Mouse (Mus musculus) ovary, postnatal 10 days (tissue): ENCODE data around the gene Ccdc65.
A peak's percentile ranks its signal among the peaks of the same experiment; 100 is the strongest.

Source experiments
- DNase-seq: peaks from one replicate; pipeline ENCODE4 v3.0.0; 2022; ENCODE audit warnings: low spot score

Ccdc65 gene

DNA sequence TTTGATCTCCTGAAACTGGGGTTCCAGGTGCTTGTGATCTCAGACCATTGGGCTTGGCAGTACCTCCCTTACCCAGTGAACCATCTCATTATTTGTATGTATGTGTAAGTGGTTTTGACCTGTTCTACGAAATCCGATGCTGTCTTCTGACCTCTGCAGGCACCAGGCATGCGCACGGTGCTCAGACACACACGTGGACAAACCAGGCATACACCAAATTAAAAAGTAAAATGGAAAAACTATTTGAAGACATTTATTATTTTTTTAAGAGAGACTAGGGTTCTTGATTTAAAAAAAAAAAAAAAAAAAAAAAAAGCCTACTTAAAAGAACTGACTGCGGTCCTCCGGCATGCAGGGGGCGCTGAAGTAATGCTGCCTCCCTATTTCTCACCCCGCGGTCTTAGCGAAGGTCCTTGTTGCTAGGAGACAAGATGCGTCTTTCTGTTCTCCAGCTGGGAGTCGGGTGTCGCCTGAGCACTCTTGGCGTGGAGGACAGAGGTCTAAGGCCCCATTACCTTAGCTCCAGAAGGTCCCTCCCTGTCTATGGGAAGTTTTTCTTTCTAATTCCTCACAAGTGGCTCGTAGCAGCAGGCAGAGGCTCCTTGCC is at the start of gene Ccdc65:
Ccdc65 (plus strand) TSS at position 442 of the 607 bp plus-strand sequence.
- DNase-seq, result peak; percentile 60

DNA sequence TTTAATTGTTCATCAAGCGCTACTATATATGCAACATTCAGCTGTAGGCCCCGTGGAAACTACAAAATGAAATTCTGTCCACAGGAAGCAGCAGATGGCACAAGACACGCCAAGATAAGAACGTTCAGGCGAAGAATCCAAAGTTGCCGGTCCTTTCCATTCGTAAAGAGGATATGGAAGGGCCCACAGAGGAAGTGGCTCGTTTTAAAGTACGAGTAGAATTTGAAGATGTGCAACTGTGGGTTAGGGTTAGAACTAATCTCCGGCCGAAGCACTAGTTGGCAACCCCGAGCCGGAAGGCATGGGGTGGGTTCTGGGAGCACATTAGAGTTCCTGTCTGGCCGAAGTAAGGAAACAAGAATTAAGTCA is 45.8 kb upstream of the Ccdc65 start:
- no peak for DNase-seq

DNA sequence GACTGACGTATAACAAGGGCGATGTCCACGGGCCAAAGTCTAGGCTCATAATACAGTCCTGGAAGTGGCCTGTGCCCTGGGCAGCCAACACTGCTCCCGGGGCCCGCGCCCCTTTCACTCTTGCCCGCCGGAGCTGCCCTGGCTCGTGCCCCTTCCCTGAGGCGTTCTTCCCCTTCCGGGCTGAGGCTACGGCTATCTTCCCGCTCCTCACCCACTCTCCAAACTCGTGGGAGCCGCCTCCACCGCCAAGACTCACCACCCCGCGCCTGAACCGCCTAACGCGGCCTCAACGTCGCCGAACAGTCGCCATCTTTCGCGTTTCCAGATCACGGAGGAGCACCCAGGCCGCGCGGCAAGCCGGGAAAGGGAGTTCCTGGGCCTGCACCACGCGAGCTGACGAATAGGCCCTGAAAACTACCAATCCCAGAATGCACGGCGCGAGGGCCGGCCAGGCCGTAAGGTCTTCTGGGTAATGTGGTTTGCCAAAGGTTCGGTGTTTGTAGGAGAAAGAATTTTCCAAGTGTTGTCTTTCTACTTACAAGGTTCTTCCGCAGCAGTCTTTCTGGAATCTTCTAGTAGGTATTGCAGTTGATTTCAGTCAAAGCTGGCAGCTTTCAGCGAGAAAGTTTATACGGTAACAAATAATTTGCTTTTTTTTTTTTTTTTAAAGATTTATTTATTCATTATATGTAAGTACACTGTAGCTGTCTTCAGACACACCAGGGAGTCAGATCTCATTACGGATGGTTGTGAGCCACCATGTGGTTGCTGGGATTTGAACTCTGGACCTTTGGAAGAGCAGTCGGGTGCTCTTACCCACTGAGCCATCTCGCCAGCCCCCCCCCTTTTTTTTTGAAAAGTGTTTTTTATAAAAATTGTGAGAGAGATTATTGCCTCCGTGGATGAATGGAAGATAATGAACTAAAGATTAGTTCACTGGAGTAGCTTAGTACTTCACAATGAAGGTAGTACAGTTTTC is 45.2 kb upstream of the Ccdc65 start, which contains the start of gene Ddx23:
Ddx23 (minus strand) TSS at position 328 of the 979 bp plus-strand sequence.
- peak; percentile 77 for DNase-seq

DNA sequence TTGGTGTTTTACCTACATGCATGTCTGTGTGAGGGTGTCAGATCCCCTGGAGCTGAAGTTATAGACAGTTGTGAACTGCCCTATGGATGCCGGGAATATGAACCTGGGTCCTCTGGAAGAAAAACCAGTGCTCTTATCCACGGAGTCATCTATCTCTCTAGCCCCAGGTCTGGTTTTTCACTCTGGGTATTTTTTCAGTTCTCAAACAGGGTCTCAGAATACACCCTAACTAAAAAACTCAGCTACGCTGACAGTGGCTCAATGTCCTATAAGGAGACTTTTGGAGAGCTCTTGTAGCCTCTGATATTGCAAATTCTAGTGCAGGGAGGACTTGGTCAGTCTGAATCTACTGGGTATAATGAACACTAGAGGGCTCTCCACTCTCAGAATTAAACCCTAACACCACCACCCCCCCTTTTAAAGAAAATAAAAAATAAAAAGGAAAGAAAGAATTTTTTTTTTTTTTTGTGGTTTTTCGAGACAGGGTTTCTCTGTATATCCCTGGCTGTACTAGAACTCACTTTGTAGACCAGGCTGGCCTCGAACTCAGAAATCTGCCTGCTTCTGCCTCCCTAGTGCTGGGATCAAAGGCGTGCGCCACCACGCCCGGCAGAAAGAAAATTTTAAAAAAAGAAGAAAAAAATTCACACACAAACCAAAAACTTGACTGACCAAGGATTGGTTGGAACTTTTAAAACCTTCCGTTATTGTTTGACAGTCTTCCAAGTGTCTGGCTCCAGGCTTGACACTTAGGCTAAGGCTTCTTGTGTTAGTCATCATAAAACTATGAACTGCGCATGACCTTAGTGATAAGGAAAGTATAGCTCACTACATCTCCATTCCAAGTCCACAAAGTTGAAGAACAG is 43.7 kb upstream of the Ccdc65 start:
- no peak for DNase-seq

- no peak for DNase-seq
Measured at GRCm38 (mm10) chr15:98672592-98672991, 35.4 kb upstream of the Ccdc65 start.

DNA sequence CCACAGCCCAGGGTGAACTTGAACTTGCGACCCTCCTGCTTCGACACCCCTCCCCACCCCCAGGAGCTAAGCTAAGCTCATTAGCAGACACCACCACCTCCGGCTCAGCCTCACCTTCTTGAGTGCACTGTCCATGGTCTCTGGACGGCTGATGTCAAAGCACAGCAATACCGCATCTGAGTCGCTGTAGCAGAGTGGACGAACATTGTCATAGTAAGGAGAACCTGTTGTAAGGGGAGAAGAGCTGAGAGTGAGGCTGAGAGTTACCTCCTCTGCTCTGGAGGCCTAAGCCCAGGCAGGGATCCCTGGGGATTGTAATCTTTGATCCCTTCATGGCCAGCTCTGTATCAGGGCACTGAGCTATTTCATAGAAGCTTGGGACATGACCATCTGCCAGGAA is 34.3 kb upstream of the Ccdc65 start:
- DNase-seq, result no peak

- DNase-seq, result no peak
Measured at GRCm38 (mm10) chr15:98674284-98674993, 33.6 kb upstream of the Ccdc65 start.

DNA sequence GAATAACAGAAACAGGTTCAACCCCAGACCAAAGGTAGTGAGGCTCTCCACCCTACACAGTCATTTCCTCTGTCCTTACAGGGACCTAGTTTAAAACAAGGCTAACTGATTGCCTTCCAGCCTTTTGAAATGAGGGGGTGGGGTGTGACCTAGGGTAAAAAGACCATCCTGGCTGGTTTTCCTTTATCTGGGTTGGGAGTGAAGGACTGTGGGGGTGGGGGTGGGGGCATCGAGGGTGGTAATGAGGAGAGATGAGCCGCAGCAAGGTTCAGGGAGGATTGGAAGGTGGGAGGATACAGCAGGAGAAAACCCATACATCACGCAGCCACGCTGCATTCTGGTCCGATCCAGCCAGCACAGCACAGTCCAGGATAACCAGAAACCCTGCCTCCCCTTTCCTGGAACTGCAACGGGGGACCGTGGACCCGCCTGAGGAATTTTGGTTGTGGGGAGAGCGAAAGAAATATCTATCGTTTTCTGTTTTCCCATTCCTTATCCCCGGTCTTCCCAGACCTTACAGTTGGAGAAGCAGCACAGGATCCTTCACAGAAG is 32.9 kb upstream of the Ccdc65 start:
- DNase-seq, result no peak

- DNase-seq, result no peak
Measured at GRCm38 (mm10) chr15:98675634-98676250, 32.3 kb upstream of the Ccdc65 start.

GRCm38 (mm10) chr15:98676471-98676870 is 31.5 kb upstream of the Ccdc65 start:
- no peak for DNase-seq

DNA sequence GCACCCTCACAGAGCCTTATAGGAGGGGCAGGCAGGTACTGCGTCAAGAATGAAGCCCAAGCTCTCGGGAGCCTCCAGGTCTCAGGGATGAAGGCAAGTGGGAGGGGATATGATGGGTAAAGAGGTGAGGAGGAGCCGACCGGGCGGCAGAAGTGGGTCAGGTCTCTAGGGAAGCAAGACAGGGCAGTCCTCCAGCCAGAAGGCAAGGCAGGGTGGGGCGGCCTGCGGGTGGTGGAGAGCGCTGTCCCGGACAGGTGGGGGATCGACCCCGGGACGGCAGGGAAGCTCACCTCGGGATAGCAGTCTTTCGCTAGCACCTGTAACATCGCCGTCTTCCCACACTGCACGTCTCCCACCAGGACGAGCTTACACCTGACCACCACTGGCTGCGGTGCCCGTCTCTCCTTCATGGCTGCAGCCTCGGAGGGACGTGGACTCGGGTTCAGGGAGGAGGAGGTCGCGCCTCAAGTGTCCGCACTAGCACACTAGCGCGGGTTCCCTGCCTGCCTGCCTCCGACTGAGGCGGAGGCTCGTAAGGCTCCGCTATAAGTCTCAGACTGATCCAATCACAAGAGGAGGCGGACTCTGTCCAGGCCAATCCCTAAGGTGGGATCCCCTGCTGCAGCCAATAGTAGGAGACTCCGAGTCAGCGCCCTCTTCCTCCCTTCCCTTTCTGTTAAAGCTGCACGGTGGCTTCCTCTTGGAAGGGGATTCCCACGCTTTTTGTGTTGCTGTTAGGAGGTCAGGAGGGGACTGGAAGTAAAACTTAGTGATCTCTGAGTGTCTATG is 30.9 kb upstream of the Ccdc65 start, which contains the start of gene Rnd1:
Rnd1 (minus strand) TSS at position 522 of the 789 bp plus-strand sequence.
- DNase-seq, result peak; percentile 55

DNA sequence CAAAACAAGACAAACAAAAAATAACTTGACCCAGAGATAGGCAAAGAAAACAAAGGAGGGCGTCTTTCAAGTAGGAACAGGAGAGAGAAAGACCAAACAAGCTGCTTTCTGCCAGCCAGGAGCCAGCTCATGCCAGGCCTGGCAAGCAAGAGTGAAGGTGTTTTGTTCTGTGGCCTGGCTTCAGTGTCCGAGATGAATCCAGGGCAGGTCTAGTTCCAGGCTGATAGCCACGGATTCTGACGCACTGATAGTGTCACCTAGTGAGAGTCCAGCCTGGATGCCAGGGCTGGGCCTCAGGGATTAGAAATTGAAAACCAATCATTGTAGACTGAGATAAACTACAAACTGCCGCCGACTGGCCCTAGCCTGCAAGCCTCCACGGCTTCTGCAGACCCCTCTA is 30.0 kb upstream of the Ccdc65 start:
- no peak for DNase-seq

DNA sequence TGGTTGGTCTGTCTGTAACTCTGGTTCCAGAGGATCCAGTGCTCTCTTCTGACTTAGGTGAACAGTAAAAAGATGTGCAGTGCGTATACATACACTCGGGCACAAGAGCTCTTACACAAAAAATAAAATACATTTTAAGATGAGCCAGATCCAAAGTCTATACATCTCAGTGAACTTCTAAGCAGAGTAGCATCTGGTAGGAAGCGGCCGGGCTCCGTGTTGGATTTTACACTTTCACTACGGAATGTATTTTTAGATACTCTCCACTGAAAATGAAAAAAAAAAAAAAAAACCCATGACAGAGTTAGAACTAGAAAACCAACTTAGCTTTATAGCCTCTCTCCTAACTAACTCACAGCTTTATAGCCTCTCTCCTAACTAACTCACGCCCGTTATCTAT is 27.3 kb upstream of the Ccdc65 start:
- no peak for DNase-seq

DNA sequence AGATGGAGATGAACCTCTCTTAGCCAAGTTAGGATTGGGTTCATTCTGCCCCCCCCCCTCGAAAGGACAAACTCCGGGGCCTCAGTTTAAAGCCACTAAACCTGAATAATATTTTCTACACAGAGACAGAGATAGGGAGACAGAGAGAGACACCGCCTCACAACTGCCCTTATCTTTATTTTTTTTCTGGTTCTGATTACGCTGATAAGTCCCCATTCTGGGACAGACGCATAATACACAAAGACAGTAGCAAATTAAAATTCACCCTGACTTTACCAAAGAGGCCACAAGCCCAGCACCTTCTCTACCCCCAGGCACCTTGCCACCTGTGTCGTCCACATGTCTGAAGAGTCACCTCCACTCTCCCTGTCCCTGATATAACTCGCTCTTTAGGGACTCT is 26.4 kb upstream of the Ccdc65 start:
- no peak for DNase-seq

- no peak for DNase-seq
Measured at GRCm38 (mm10) chr15:98683177-98683576, 24.8 kb upstream of the Ccdc65 start.

GRCm38 (mm10) chr15:98683746-98684145 is 24.3 kb upstream of the Ccdc65 start:
- DNase-seq, result no peak

DNA sequence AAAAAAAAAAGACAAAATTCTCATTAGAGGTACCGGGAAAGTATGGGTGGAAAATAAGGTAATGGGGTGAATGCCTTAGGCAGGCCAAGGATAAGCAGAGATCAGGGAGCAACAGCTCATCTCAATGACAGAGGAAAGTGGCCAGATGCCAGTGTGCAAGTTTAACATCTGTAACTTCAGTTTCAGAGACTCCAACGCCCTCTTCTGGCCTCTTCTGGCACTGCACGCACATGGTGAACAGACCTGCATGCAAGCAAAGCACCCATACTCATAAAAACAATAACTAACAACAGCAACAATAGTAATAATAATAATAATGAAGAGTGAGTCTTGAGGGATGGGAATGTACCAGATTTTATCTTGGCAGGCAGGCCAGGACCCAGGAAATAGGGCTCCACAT is 22.1 kb upstream of the Ccdc65 start:
- no peak for DNase-seq

GRCm38 (mm10) chr15:98689682-98690081 is 18.3 kb upstream of the Ccdc65 start:
- DNase-seq, result no peak

DNA sequence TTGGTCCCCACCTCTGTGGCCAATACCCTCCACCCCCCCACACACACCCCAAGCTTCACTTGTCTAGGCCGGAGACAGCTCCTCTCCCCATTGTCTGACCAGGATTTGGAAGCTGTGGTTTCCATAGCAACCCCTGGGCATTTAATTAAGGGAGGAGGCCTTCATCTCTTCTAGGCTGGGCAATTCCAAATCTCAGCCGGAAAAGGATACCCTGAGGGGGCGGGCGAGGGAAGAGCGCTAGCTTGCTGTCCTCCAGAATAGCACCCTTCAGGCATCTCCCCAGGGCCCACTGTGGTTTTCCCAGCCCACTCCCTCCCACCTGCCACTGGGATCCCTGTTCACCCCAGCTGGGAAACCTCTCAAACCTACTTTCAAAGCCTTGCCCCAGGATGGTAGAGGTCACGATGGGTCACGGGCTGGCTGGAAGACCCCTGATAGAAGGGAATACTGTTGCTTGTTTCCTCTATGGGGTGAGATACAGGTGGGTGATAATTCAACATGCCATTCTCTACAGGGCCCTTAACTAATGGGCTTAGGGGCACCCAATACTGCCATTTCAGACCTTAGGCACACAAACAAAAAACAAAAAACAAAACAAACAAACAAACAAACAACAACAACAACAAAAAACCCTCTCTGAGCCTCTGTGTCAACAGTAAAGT is 16.4 kb upstream of the Ccdc65 start:
- no peak for DNase-seq
